Mouse (Mus musculus): ENCODE measurements at regions not wholly inside any gene's neighbourhood (a gene's known extent, or its start where the extent isn't known, plus 50 kb on each side); places are given as distances from the start of the nearest gene placed in this dataset.

DNA sequence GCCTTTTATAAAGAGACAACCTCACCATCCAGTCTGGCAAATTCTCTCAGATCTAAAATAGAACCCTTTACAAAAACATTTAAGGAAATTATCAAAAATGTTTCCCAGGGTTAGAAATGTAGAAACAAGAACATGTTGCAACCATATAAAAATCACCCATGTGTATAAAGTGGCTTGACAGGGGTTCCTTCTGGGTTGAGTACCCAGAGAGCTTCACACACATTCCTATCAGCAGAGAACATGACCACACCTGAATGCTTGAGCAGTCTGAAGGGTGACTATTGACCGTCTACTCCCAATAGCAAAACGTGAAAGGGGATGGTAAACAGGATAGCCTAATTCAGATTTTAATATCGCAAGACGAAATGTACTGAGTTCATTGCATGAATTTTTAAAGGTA is 57.8 kb upstream of the Zfand5 start:
- DNase-seq (ENCODE audit: low spot score in 2 of 2), result no peak

DNA sequence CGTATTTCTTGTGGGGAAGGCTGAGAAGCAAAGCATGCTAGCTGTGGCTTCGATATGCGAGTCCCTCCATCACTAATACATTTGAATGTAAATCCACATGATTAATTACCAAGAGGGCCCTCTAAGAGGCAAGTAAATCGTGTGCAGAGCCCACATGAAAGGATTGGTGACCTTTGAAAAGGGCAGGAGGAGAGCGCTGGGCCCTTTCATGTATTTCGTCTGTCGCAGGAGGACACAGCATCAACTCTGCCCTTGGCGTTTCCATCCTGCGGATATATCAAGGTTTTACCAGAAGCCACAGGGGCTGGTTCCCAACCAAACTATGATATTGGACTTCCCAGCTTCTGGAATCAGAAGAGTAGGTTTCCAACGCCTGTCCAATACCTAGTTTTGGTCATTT is 78.6 kb upstream of the Zfand5 start:
- DNase-seq (ENCODE audit: low spot score in 2 of 2), result no peak

DNA sequence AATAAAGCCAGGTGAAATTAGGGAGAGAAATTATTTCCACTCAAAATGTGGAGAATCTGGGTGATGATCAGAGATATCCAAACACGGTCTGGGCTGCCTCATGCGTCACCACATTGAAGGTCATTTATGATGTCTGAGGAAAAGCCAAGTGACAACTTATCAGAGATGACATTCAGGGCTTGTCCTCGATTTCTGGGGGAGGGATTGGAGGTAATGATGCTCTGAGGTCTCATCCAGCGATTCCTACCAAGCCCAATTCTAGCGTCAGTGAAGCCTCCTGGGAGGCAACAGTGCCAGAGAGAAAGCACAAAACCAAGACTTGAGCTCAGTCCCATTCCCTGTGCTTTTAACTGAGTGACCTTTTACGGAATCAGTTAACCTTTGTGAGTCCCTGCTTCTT is 79.5 kb upstream of the Zfand5 start:
- no peak for DNase-seq (ENCODE audit: low spot score in 2 of 2)

DNA sequence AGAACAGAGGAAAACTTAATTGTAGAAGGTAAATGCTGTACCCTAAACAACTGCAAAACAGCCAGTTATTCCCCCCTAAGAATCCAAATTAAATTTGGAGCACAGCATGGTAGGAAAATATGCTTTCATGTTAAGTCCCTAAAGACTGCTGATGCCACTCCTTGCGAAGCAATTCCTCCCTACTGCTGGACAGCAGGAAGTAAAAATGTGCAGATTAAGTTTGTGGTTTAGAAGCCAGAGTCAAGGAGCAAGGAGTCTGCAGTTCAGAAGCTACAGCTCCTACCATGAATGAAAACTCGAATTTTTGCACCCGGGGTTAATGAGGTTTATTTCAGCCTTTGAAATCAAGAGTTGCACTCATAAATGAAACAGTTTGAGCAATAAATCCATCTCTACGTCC is 82.9 kb upstream of the Zfand5 start:
- no peak for DNase-seq (ENCODE audit: low spot score in 2 of 2)

DNA sequence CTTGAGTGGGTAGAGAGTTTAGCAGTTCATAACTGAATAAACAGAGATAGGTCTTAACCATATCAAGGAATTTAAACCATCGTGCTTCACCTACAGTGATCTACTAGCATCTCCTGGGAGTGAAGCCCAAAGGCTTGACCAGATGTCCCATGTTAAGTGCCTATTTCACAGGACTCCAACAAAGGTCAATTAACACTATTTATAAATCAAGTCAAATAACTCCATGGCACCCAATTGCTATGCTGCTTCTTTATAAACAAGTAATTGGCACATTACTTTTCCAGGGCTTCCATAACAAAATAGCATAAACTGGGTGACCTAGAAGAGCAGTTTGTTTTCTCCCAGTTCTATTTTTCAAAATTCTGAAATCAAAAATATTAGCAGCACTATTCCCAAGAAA is 85.4 kb upstream of the Zfand5 start:
- DNase-seq (ENCODE audit: low spot score in 2 of 2), result no peak

DNA sequence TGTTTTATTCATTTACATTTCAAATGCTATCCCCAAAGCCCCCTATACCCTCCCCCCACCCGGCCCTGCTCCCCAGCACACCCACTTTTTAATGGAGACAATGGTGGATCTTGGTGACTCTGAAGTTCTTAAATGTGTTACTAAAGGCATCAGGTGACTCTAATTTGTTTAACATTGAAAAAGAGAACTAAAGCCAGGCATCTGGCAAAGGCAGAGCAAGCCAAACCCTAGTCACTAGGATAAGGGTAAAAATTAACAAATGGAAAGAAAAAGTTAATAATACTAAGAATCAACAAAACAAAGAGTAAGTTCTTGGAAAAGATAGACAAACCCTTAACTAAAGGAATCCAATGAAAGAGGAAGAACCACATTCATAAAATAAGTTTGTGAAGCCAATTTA is 86.1 kb upstream of the Zfand5 start:
- no peak for DNase-seq (ENCODE audit: low spot score in 2 of 2)

DNA sequence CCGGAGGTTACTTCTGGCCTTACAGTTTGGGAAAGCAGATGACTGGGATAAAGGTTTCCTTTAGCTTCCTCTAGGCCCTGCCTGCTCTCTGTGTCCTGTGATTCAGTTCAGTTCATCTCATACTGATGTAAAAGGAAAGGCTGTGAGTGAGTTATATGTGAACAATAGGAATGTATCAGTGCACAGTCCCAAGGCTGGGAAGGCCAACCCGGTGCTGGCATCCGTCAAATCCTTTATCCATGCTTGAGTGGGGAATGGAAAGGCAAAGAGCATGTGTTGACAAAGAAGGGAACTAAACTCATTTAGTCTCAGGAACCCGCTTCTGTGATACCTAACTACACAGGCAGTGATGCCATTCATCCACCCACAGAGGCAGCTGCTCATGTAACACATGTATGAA is 89.0 kb upstream of the Zfand5 start:
- no peak for DNase-seq (ENCODE audit: low spot score in 2 of 2)

DNA sequence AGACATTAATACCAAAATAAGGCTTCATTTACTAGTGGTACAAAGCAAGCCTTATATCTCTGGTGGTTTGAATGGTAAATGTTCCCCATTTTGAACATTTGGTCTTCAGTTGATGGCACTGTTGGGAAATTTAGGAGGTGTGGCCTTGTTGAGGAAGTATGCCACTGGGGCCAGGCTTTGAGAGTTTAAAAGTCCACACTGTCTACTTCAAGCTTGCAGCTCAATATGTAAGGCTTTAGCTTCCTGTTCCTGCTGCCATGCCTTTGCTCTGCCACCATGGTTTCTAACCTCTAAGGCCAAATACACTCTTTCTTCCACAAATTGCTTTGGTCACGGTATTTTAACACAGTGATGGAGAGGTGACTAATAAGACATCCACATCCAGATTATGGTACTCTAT is 92.2 kb upstream of the Zfand5 start:
- DNase-seq (ENCODE audit: low spot score in 2 of 2), result no peak

DNA sequence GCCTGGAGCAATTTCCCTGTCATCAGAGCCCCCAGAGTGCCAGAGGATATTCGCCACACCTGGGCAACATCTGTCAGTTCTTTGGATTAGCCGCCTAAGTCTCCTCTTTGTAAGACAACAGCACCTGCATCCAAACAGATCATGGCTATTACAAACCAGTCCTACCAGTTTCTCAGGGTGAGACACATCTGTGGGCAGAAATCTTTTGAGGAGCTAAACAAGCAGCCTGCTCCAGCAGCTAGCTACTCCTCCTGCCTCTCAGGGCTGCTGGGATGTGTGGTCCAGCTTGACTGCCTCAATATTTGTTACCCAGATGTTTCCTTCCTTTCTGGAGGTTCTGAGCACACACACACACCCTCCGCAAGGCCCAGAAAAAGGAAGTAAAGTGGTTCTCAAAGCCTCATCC is 96.6 kb upstream of the Zfand5 start:
- DNase-seq (ENCODE audit: low spot score in 2 of 2), result peak in 1 of 2 experiments; percentile 8

DNA sequence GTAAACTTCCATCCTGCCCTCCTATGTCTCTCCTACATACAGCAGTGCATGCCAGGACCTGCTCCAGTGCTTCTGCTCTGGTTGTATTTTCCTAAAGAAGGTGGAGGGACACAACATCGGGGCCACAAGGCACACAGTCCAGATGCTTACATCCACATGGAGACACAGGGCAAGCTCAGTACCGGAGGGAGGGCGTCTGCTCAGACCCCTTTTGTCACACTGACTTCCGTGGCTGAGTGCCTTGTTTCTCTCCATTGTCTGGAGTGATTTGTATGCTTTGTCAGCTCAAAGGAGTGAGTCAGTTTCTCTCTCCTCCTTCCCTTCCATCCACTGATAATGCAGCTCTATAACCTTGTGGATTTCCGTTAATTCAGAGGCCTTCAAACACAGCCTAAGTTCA is 97.4 kb upstream of the Zfand5 start:
- peak; percentile 6 to 22 for DNase-seq (ENCODE audit: low spot score in 2 of 2)

DNA sequence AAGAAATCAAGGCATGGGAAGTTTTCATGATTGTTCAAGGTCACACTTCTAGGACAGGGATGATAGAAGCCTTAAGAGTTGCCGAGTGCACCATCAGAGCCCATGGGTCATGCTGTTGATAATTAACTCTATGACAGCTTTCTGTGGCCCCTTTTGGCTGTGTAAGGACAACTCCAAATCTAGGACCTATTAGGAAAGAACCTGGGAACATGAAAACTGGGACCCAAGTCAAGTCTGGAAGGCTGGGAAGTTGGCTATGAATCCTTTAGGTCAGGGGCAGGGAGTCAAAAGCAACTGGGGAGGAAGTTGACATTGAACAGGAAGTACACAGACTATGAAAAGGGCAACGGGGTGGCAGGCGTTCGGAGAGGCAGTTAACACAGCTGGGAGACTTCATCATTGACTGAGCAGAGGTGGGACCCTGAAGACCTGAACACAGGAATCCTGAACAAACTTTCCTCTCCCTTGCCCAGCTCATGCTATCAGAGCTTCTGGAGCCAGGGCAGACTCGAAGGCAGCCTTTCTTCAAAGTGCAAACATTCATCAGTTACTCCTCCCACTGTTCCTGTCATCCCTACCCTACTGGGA is 98.1 kb upstream of the Zfand5 start:
- DNase-seq (ENCODE audit: low spot score in 2 of 2), result peak in 1 of 2 experiments; percentile 9

DNA sequence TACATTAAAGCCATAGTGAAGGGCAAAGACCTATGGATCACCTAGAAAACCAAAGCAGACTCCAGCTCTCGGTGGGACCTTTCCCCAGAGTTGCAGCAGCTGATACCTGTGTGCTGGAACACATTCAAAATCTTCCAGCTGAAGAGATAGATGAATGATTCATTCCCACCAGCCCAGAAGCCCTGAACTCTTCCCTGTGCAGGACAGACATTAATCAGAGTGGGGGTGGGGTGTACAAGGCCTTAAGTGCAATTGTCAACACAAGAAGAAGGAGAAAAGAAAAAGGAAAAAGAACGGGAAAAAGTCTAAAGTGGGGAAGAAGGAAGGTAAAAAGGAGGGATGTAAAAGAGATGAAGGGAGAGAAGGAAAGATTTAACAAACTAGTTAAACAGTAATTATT is 100.9 kb upstream of the Zfand5 start:
- DNase-seq (ENCODE audit: low spot score in 2 of 2), result no peak

DNA sequence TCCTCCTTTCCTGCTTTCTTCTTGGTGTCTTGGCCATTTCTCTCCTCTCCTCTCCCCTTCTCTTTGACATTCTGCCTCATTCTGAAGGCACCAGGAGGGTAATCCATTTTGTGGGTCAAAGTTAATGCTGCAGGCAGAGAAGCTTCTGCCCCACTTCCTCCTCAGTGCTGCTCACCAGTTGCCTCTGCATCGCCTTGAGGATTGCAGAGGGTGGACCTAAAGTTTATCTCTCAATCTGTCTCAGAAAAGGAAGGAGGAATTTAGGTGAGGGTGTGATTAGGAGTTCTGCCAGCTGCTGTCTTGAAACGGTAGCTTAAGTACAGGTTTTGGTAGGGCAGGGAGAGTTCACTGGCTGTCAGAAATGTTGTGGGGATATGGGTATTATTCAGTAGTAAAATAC is 101.3 kb upstream of the Zfand5 start:
- peak; percentile 27 to 29 for DNase-seq (ENCODE audit: low spot score in 2 of 2)

DNA sequence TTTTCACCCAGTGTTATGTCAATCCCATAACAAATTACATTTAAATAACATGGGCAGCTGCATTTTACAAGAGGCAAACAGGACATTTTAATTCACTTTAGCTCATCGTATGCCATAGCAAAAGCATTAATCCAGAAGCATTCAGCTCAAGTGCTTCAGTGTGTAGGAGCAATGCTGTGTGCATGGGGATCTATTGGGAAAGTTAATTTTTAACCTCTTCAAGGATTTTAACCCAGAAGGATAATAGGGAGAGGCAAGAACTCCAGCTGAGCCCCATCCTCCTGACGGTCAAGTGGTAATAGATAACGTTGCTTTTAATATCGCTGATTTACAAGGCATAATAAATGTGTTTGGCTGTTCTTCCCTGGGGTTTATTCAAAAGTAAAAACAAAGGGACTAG is 105.1 kb upstream of the Zfand5 start:
- DNase-seq (ENCODE audit: low spot score in 2 of 2), result no peak

DNA sequence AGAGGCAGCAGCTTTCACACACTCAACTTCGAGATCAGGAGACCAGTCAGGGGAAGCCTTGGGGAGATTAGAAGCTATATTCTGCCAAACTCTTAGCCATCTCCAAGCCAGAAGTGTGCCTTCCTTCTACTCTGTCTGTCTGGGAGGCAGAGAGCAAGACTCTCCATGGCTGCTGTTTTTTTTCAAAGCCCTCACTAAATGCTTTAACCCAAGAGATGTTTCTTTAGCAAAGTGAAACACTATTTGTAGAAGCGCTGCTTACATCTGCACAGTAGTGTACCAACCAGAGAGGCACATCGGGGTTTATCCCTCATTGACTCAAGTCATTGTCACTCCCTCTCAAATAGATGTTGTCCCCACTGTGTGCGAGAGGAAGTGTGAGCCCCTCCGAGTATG is 105.6 kb upstream of the Zfand5 start:
- DNase-seq (ENCODE audit: low spot score in 2 of 2), result no peak

DNA sequence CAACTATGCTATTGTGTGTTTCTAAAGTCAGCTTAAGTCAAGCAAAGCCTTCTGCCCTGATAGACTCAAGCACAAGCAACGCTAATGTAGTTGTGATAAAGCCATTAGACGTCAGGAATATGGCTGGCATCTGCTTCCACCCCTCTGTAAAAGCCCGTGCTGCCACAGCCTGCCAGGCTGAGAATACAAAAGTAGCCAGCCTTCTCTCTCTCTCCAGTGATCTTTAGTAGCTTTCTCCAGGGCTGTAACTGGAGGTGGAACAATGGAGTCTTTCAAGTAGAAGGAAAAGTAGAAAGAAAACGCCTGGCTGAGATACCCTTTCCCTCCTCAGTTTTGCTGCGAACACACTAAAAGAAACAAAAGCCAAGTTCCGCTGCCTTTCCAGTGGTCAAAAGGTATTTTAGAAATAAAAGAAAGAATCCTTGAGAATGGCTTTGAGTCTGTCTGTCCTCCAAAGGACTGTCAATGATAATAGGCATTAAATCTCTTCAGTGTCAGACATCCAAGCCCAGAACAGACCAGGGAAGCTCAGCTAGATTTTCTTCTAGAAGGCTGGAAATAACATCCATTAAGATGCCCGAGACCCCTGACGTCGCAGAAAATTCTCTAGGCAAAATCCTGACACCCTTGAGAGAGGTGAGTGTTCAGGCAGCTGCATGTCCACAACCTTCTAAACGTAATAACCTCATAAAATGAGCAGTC is 106.2 kb upstream of the Zfand5 start:
- DNase-seq (ENCODE audit: low spot score in 2 of 2), result no peak

DNA sequence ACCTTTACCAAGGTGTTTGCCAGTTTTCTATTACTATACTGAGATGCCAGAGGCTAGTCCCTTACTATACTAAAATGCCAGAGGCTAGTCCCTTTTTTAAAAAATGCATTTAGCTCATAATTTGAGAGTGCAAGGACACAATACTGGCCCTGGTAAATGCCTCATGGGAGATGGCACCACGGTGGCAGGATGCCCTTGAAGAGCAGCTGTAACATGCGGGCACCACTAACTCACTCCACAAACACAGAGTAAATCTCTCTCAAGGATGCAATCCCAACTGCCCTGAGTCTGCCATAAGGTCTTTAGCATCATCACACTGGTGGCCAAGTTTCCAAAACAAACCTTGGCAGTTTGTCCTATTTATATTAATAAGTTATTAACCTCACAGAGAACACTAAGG is 108.1 kb upstream of the Zfand5 start:
- DNase-seq (ENCODE audit: low spot score in 2 of 2), result no peak

DNA sequence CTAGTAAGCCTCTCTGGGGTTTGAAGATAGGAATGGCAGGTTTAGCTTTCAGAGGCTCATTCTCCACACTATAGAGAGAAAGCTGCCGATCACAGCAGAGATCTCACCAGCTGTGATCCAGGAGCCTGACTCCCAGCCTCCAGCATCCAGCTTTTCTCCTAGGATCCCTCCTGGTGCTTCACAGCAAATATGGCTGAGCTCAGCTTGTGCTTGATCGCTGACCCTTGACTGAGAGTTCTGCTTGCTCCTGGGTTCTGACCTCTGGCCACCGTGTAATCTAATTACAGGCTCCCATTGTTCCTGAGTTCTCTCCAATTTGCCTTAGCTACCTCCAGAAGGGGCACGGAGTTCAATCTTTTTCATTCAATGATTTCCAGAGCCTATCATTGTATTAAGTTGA is 111.1 kb upstream of the Zfand5 start:
- no peak for DNase-seq (ENCODE audit: low spot score in 2 of 2)

DNA sequence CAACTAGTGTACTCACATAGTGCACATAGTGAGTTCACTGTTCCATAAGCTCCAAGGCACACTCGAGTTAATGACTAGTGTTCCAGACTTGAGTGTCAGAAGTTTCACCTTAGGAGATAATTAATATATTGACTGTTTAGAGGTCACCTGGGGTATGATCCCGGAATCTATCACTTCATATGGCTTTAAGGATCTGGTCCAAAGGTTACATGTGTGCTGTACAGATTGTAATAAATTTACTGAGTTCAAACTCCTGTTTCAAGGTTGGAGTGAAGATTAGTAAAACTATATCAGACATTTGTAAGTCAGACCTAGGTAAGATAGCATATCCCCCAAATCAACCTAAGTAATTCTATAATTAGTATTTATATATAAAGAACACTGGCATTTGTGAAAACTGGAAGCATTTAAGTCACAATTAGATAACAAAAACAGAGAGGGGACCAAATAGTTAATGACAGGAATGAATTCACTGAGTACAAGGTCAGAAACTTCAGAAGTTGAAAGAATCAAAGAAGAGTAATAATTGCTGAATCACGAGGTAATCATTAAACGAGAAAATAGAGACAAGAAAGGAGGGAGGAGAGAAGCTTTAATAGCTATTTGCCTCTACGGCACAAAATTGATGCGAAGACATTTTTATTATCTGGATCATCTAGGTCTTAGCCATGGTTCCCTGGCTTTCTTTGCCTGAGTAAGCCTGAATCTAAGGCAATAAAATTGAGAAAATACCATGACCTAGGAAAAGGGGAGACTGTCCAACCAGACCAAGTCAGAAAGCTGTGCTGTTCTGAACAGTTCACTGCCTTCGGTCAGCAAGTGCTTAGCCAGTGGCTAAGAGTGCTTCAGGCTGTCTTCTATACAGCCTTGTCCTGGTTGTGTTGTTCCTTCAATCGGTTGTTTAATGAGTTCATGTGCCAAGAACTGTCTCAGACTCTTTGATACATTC is 112.6 kb upstream of the Zfand5 start:
- DNase-seq (ENCODE audit: low spot score in 2 of 2), result no peak

DNA sequence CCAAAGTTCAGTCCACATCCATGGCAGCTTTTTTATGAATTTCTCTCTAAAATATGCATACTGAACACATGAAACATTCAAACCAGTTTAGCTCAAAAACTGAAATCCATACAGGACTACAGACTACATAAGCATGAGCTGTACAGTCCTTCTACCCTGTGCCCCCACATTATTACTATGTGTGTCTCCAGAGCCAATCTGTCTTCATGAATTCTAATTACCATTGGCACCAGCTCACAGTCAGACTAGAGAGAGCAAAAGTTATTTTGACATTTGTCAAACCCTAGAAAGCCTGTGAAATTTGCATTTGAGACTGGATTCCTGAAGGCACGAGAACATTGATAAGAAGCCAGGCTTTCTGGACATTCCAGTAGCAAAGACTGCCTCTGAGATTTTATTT is 117.9 kb upstream of the Zfand5 start:
- no peak for DNase-seq (ENCODE audit: low spot score in 2 of 2)

DNA sequence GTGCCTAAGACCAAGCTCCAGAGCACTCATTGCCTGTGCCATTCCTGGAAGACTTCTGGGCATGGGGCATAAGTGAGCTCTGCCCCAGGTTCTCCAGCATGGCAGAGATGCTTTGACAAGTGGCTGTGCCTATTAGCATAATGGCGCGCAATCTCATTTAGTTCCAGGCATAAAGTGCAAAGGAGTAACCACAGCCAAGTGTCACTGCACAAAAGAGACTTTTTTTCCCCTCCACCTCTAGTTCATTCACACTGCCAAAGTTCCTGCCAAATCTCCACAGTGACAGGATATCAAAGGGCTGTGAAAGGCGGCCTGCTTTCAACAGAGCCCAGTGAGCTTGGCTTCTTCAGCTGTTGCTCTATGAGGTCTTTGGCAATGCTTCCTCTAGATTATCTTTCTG is 120.1 kb upstream of the Zfand5 start:
- DNase-seq (ENCODE audit: low spot score in 2 of 2), result no peak

DNA sequence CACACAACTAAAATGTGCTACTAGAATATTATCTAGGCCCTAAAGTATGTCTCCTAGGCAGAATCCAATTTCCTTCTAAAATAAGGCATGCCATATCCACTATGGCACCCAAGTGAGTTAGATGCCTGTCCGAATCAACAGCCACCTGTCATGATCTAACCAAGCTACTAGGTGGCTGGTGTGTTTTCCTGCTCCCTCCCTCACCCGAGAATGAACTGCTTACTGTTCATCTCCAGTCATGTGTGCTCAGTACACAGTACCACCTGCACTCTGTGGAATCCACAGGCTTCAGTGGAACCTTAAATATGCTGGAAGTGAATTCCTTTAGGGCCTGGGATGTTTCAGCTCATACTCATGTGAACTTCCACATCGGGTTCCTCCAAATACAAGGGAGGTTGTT is 121.2 kb upstream of the Zfand5 start:
- no peak for DNase-seq (ENCODE audit: low spot score in 2 of 2)

DNA sequence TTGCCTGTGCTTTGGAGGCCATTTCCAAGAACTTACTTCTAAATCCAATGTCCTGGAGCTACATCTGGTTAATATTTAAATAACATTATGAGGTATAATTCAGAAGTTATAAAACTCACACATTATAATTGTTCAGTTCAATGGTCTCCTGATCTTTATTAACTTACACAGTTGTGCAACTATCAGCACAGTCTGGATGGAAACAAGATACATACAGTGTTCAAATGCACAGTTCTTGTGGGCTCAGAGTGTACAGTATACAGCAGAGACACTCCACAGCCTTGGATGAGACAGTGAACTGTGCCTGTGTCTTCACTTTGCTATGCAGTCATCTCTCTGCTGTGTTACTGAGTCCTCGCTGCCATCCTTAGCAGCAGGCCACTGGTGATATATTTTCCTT is 121.8 kb upstream of the Zfand5 start:
- no peak for DNase-seq (ENCODE audit: low spot score in 2 of 2)
